Mouse (Mus musculus) heart, embryonic 15.5 days (tissue): ENCODE measurements around the gene Rad21l. TPM values are rescaled to one million over a fixed set of nuclear protein-coding genes. Genes with fewer than 3 reads are reported as not detected.
"Not testable (repeated sequence)": the region's sequence is repeated elsewhere in the genome, so short reads cannot be mapped to it uniquely, and the experiment has no call there.

Experiments
- ATAC-seq: fragments of 200-750 bp; cut with Nextera tagmentation; replicated peaks from 2 replicates; pipeline ENCODE4 v1.8.0; 2017; ENCODE audit warnings: low read depth, moderate TSS enrichment; ENCODE audit not compliant: insufficient number of reproducible peaks, insufficient read depth, low FRiP score
- H3K27ac ChIP-seq: fragments of 300-500 bp; sonication (generic); 2 replicates; pipeline ENCODE4 v1.5.1; 2015; ENCODE audit warnings: mild to moderate bottlenecking, inconsistent platforms
- H3K27me3 ChIP-seq: fragments of 300-500 bp; sonication (generic); 2 replicates; pipeline ENCODE4 v1.6.1; 2015; ENCODE audit warnings: inconsistent platforms
- H3K36me3 ChIP-seq: fragments of 300-500 bp; sonication (generic); 2 replicates; pipeline ENCODE4 v1.6.1; 2015; ENCODE audit warnings: mild to moderate bottlenecking, inconsistent platforms
- H3K4me1 ChIP-seq: fragments of 300-500 bp; sonication (generic); replicated peaks from 2 replicates; pipeline ENCODE4 v1.6.1; 2015; ENCODE audit warnings: inconsistent platforms
- H3K4me2 ChIP-seq: fragments of 300-500 bp; sonication (generic); 2 replicates; pipeline ENCODE4 v1.6.1; 2015; ENCODE audit warnings: inconsistent platforms, mild to moderate bottlenecking, moderate library complexity
- H3K4me3 ChIP-seq: fragments of 300-500 bp; sonication (generic); 2 replicates; pipeline ENCODE4 v1.5.1; 2015; ENCODE audit warnings: mild to moderate bottlenecking, inconsistent platforms
- H3K9ac ChIP-seq: fragments of 300-500 bp; sonication (generic); 2 replicates; pipeline ENCODE4 v1.6.1; 2015; ENCODE audit warnings: mild to moderate bottlenecking, inconsistent platforms
- H3K9me3 ChIP-seq: fragments of 300-500 bp; sonication (generic); replicated peaks from 2 replicates; pipeline ENCODE4 v1.6.1; 2016; ENCODE audit warnings: inconsistent platforms
- WGBS: fragments of 180-500 bp; shearing (Covaris S2); methylation state at CpG from one replicate; pipeline ENCODE4 v1.1.7; 2015; ENCODE audit warnings: mixed read lengths; 5-methylcytosine and 5-hydroxymethylcytosine counted together
- polyA plus RNA-seq: library from polyadenylated mRNA; unstranded; fragments of >200 nt; fragmentation: Nextera tagmentation; extraction: Ambion mirVana; gene quantifications from 2 replicates; pipeline ENCODE4 v1.2.1, GENCODE M21; 2015

The Rad21l gene
- polyA plus RNA-seq, 1 experiment from 2014 or later = not detected

DNA sequence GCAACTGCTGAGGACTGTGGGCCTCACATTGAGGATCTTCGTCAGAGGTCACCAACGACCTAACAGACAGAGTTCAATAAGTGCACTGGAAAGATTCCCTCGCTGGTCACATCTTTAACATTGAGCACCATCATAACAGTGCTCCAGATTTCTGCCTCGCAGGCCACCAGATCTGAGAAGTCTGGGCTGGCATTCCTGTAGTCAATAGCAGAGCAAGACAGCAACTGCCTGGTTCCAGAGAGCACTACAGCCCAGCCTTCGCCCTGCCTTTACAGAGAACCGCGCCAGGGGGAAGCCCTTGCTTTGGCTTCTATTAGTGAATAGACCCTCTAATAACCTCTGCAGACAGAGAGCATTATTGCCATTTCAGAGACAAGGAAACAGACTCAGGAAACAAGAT lies 42.0 kb downstream of the Rad21l start:
- no peaks in the 10 kb centered on the region for H3K36me3 ChIP-seq
- no peak overlapping the region for H3K27ac ChIP-seq
- 79% methylated on average over 7 of the region's 7 CpGs for WGBS
- H3K4me2 ChIP-seq = no peak overlapping the region
- H3K27me3 ChIP-seq = peaks cover 20% of the 10 kb centered on the region
- no peaks in the 10 kb centered on the region for H3K9me3 ChIP-seq
- H3K4me1 ChIP-seq = no peaks in the 10 kb centered on the region
- ATAC-seq = no peak
- no peak overlapping the region for H3K4me3 ChIP-seq
- H3K9ac ChIP-seq = no peak overlapping the region

DNA sequence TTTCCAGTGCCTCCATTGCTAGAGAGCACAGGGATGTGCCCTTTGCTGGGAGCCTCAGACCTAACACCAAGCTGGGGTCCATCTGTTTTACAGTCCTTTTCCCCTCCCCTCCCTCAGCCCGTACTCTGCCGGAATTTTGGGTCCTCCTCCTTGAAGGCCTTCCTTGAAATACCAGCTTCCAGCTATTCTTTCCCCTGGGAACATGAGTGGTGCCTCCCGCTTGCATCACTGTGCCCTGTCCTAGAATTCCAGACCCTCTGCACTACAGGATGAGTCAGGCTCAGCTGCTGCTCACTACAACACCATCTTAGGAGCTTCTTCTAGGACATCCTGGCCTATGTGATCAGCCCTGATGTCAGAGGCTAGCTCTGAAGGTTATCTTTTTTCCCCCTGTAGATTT lies 44.6 kb downstream of the Rad21l start:
- ATAC-seq = no peak
- Histone ChIP-seq H3K4me1 (no peaks in the 10 kb centered on the region), H3K9me3 (no peaks in the 10 kb centered on the region), H3K36me3 (no peaks in the 10 kb centered on the region), H3K27me3 (no peaks in the 10 kb centered on the region), H3K27ac (no peak overlapping the region), H3K4me2 (no peak overlapping the region), H3K4me3 (no peak overlapping the region), H3K9ac (no peak overlapping the region)
- 55% methylated on average over 3 of the region's 3 CpGs for WGBS

DNA sequence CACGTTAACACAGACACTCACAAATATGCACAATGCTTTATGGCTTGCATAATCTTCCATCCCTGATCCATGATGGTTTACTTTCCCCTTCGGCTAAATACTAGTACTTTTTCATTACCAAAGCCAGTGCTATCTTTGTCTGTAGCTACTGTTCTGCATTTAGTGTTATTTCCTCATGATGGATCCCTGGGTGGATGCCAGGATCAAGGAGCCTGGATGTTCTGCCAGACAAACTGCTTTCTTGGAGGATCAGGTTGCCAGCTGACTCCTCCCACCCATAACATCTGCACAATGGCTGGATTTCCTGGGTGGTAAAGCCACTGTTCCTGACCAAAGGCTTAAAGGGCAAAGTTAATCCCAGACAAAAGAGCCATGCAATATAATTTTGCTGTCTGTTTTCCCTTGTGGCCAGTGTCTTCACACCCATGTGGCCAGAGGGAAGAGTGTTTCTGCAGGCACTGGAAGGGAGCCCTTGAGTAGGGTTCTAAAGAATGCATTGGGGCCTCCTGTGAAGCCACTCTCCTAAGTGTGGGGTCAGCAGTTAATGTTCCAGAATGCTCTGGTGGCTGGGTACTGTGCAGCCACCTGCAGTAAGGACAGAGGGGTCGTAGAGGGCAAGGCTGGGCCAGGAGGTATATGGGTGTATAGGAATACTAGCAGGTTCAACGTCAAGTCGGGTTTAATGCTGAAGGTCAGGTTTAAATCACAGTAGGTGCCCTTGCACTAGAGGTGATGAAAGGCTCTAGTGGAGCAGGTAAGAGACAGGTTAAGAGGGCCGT lies 51.6 kb downstream of the Rad21l start:
- ATAC-seq = no peak
- no peak overlapping the region for H3K9ac ChIP-seq
- no peak overlapping the region for H3K27ac ChIP-seq
- H3K4me3 ChIP-seq = no peak overlapping the region
- no peaks in the 10 kb centered on the region for H3K36me3 ChIP-seq
- H3K9me3 ChIP-seq = no peaks in the 10 kb centered on the region
- WGBS = 64% methylated on average over 6 of the region's 6 CpGs
- H3K27me3 ChIP-seq = no peaks in the 10 kb centered on the region
- H3K4me2 ChIP-seq = no peak overlapping the region
- no peaks in the 10 kb centered on the region for H3K4me1 ChIP-seq

DNA sequence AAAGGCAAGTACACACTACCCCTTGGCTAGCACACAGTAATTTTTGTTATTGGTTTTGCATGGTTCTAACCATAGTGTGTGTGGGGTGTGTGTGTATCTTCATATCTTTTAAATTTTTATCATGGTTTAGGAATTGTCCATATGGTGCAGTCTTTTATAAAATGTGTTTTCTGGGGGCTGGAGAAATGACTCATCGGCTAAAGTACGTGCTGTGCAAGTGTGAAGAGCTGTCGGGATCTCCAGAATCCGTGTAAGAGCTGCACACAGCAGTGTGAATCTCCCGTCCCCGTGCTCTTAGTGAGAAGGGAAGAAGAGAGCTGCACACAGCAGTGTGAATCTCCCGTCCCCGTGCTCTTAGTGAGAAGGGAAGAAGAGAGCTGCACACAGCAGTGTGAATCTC lies 52.6 kb downstream of the Rad21l start:
- H3K27ac ChIP-seq, H3K36me3 ChIP-seq, H3K4me1 ChIP-seq, H3K9ac ChIP-seq, ATAC-seq, H3K4me3 ChIP-seq, H3K4me2 ChIP-seq, H3K27me3 ChIP-seq, H3K9me3 ChIP-seq: not testable (repeated sequence)
- 77% methylated on average over 8 of the region's 8 CpGs for WGBS

DNA sequence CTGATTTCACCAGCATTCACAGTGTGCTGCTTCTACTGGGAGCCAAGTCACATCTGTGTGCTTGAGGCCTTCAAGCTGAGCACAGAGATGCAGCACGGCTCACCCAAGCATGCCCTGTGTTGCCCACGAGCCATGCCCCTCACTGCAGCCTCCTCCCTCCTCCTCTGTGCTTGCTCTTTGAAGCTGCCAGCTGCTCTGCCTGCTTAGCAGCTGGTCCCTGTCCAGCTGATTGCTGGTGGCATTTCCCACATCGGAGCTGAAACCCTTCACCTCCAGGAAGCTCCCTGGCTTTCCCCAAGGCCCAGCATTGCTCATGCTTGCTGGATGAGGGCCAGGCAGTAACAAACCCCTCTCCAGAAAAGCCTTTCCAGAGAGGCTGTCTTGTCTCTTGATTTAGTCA lies 58.4 kb downstream of the Rad21l start:
- H3K27me3 ChIP-seq = 0 out of 2 replicates have a peak, but pooled peaks cover 8% of the 10 kb centered on the region
- 39% methylated on average over 3 of the region's 3 CpGs for WGBS
- H3K4me3 ChIP-seq = no peak overlapping the region
- no peak overlapping the region for H3K27ac ChIP-seq
- no peaks in the 10 kb centered on the region for H3K9me3 ChIP-seq
- no peaks in the 10 kb centered on the region for H3K4me1 ChIP-seq
- ATAC-seq = no peak
- no peak overlapping the region for H3K4me2 ChIP-seq
- H3K36me3 ChIP-seq = no peaks in the 10 kb centered on the region
- H3K9ac ChIP-seq = no peak overlapping the region

DNA sequence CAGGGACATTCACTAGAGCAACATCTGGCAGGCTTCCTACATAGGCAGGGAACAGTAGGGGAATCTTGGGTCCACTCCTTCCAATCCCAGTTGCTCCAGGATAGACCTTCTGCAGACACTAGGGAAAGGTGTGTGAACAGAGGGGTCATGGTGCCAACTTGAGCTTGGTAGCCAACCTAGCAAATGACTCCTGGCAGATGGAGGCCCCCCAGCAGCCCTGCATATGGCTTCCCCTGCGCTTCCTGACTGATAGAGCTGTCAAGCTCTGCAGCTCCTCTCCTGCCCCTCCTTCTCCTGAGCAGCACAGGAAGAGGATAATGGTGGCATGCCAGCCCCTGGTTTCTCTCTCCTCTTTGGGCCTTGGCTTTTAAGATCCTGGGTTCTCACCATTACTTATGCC lies 59.9 kb downstream of the Rad21l start:
- no peak for ATAC-seq
- Histone ChIP-seq H3K9me3 (no peaks in the 10 kb centered on the region), H3K27me3 (0 out of 2 replicates have a peak, but pooled peaks cover 8% of the 10 kb centered on the region), H3K9ac (no peak overlapping the region), H3K4me1 (no peaks in the 10 kb centered on the region), H3K4me2 (no peak overlapping the region), H3K36me3 (no peaks in the 10 kb centered on the region), H3K27ac (no peak overlapping the region), H3K4me3 (no peak overlapping the region)
- WGBS = 62% methylated on average over 1 of the region's 1 CpGs

DNA sequence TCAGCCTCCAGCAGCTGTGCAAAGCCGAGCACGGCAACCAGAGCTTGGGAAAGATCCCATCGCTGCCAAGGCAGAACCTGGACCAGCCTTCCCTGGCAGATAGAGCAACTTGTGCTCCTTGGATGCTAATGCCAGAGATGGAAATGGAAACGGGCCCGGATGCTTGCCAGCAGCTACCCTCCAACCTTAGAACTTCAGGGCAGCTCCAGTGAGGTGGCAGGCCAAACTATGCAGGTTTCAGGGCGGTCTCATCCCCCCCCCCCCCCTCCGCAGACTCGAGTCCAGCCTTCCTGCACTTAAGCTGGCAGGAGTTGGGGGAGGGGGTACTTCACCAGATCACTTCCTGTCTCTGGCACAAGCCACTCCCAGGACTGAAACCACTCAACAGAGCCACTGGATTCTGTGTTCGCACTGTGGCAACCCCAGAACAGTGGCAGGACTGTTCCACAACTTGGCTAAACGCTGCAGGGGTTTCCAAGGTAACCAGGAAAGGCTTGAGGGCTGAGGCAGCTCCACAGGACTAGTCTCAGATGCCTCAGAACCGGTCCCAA lies 62.8 kb downstream of the Rad21l start:
- H3K27me3 ChIP-seq = peaks cover 13% of the 10 kb centered on the region; the same call in 1 of the 2 replicates
- no peaks in the 10 kb centered on the region; the same call in 1 of the 2 replicates for H3K4me1 ChIP-seq
- H3K4me3 ChIP-seq = no peak overlapping the region
- 35% methylated on average over 11 of the region's 11 CpGs for WGBS
- no peaks in the 10 kb centered on the region for H3K9me3 ChIP-seq
- H3K4me2 ChIP-seq = no peak overlapping the region
- H3K27ac ChIP-seq = no peak overlapping the region
- ATAC-seq = 0 out of 2 replicates have a peak, but pooled peaks have one; percentile 7
- H3K9ac ChIP-seq = no peak overlapping the region
- no peaks in the 10 kb centered on the region for H3K36me3 ChIP-seq

DNA sequence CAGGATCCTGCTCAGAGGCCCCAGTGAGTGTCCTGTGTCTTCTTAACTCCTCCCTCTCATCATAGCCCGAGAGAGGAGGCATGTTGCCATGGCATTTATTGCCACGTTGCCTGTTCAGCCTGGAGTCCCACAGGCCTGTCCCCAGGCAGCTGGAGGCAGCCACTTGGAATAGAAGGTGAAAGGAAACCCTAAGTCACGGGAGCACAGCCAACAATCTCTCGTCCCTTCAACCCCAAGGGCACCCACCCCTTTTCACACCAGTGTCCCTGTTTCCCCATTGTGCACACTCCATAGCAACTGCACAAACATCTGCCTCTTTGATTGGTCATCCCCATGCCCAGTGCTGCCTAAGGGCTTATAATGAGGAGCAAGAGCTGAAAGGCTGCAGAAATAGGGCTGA lies 64.7 kb downstream of the Rad21l start:
- Histone ChIP-seq H3K27me3 (peaks cover 18% of the 10 kb centered on the region; the same call in 1 of the 2 replicates), H3K27ac (no peak overlapping the region), H3K4me3 (no peak overlapping the region), H3K9ac (no peak overlapping the region), H3K4me2 (no peak overlapping the region), H3K4me1 (no peaks in the 10 kb centered on the region; the same call in 1 of the 2 replicates), H3K9me3 (no peaks in the 10 kb centered on the region), H3K36me3 (no peaks in the 10 kb centered on the region)
- ATAC-seq = no peak
- WGBS = 46% methylated on average over 4 of the region's 4 CpGs

DNA sequence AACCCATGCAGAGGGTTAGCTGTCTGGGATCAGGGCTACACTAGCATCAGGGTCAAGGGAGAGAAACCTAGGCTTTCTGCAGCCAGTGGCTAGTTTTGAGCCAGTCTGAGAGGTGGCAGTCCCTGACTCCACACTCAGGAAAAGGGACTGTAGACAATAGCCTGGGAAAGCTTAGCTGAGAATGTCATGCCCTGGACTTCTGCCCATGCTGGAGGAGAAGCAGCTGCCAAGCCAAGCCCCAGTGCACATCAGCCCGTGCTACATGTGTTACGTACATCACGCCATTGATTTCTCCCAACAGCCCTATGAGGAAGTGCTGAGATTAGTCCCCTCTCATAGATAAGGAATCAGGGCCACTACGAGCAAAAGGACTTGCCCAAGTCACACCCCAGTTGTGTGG lies 66.2 kb downstream of the Rad21l start:
- 41% methylated on average over 4 of the region's 4 CpGs for WGBS
- Histone ChIP-seq H3K27ac (no peak overlapping the region), H3K9ac (no peak overlapping the region), H3K36me3 (no peaks in the 10 kb centered on the region), H3K27me3 (peaks cover 10% of the 10 kb centered on the region; the same call in 1 of the 2 replicates), H3K9me3 (no peaks in the 10 kb centered on the region), H3K4me2 (no peak overlapping the region), H3K4me1 (no peaks in the 10 kb centered on the region; the same call in 1 of the 2 replicates), H3K4me3 (no peak overlapping the region)
- ATAC-seq = no peak

DNA sequence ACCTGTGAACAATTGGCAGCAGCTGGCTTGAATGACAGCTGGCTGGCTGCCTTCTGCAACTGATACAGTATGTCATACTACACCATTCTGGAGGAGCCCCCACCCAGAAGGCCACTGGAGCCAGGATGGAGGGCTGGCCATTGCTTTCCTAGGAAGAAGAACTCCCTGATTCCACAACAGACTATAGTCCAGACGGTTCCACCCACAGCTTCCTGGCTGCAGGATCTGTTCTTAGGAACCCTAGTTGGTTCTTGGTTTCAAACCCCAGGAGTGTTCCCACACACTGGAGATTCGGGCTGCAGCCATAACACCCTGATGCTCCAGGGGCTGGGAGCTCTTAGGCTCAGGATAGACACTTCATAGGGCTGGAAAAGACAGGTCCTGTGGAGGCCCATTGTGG lies 70.3 kb downstream of the Rad21l start:
- no peaks in the 10 kb centered on the region for H3K9me3 ChIP-seq
- no peak for ATAC-seq
- no peak overlapping the region for H3K4me2 ChIP-seq
- no peak overlapping the region for H3K9ac ChIP-seq
- no peaks in the 10 kb centered on the region; the same call in 1 of the 2 replicates for H3K4me1 ChIP-seq
- peaks cover 16% of the 10 kb centered on the region; the same call in 1 of the 2 replicates for H3K27me3 ChIP-seq
- 61% methylated on average over 2 of the region's 2 CpGs for WGBS
- no peak overlapping the region for H3K27ac ChIP-seq
- no peak overlapping the region for H3K4me3 ChIP-seq
- no peaks in the 10 kb centered on the region for H3K36me3 ChIP-seq
